Mouse (Mus musculus): ENCODE results near the gene Eif4g3. TPM values are rescaled to one million over a fixed set of nuclear protein-coding genes. Genes with fewer than 3 reads are reported as not detected.

The Eif4g3 gene
- polyA plus RNA-seq, 1 experiment from 2014 or later = 60.5 TPM

DNA sequence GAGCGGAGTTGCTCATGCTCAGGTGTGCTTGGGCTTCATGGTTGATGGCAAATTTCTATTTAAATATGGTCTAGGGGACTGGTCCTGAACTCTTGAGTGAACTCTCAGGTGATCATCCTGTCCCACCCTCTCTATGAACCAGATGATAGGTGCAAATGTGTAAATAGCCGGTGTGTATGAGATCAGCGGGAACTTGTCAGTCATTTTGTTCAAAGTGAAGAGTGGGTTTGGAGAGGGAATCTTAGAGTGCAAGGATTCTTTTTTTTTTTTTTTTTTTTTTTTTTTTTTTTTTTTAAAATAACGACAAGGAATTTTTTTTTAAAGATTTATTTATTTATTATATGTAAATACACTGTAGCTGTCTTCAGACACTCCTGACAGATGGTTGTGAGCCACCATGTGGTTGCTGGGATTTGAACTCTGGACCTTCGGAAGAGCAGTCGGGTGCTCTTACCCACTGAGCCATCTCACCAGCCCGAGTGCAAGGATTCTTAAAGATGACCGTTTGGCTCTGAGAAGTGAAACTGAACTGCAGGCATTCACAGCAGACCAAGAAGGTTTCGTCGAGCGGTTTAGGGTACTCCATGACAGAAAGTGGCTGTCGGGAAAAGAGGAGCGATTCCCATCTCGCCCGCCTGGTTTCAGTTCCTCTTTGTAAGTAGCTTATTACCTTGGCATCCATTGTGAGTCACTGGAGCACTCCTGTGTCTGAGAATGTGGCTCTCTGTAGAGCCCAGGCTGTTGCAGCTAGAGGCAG lies 21.1 kb downstream of the Eif4g3 start:
- Histone ChIP-seq H3K4me2 (no peak overlapping the region), H3K9ac (no peak overlapping the region), H3K9me3 (no peaks in the 10 kb centered on the region), H3K27me3 (no peaks in the 10 kb centered on the region), H3K36me3 (replicated peaks) (peaks cover 71% of the 10 kb centered on the region), H3K4me1 (peaks cover 3% of the 10 kb centered on the region), H3K4me3 (replicated peaks) (no peak overlapping the region), H3K27ac (no peak overlapping the region)
- ATAC-seq (ENCODE audit: low FRiP score) = no peak
- 95% methylated on average over 15 of the region's 15 CpGs for WGBS

DNA sequence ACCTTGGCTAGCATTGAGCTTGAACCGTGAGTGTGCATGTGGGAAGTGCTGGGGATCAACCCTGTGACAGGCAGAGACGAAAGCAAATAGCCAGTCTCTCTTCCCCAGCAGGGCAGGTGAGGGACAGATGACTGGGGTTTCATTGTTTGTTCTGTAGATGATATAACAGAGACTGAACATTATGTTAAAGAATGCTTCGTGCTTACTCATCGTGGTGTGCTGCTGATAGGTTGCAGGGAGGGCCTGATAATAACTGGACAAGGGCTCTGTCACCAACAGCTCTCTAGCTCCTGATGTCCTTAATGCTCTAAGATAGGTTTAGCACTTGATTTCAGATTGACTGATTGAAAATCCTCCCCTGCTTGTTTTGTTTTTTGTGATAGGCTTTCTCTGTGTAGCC lies 23.1 kb downstream of the Eif4g3 start:
- Histone ChIP-seq H3K4me2 (no peak overlapping the region), H3K4me1 (peaks cover 8% of the 10 kb centered on the region), H3K27ac (no peak overlapping the region), H3K36me3 (replicated peaks) (peaks cover 59% of the 10 kb centered on the region), H3K4me3 (replicated peaks) (no peak overlapping the region), H3K9me3 (no peaks in the 10 kb centered on the region), H3K27me3 (no peaks in the 10 kb centered on the region), H3K9ac (no peak overlapping the region)
- no peak for ATAC-seq (ENCODE audit: low FRiP score)
- 91% methylated on average over 4 of the region's 4 CpGs for WGBS

DNA sequence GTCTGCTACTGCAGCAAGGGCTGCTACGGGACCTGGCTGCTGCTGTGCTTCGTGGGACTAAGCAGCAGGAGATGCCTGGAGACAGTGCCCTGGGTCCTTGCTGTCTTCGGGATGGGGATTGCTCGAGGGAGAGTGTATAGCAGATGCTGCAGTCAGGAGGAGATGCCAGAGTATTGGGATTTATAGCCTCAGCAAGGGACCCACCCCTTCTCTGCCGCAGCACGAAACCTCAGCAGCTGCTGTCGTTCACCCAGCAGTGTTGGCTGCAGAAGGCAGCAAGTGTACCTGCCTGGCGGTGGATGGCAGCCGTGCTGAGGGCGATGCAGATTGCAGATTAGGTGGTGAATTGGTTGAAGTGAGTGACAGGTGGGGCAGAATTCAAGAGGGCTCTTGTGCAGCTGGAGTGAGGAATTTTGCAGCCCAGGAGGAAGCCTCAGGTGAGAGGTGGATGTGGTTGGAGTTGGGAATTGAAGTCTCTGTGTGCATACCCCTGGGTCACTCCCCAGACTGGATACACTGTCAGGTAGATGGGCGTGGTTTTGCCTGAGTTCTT lies 24.3 kb downstream of the Eif4g3 start:
- WGBS = 85% methylated on average over 11 of the region's 11 CpGs
- Histone ChIP-seq H3K4me2 (no peak overlapping the region), H3K4me1 (peaks cover 11% of the 10 kb centered on the region)

DNA sequence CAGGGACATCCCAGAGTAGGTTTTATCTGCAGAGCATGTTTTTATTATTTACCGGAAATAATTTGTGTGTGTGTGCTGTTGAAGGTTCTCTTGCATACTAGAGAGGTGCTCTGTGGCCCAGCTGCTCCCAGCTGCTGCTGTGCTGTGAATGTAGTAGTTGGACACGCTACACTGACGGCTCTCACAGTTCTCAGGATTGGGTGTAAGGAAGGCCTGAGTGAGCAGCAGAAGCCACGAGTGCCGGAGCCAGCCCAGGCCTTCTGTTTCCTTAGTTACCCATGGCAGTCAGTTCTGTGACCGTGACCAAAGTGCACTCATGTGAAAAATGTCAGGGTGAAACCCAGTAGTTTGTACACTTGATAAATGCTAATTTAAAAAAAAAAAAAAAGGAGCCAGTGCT lies 25.2 kb downstream of the Eif4g3 start:
- WGBS = 85% methylated on average over 6 of the region's 6 CpGs
- no peak for ATAC-seq (ENCODE audit: low FRiP score)
- Histone ChIP-seq H3K36me3 (replicated peaks) (peaks cover 44% of the 10 kb centered on the region), H3K9ac (no peak overlapping the region), H3K4me2 (no peak overlapping the region), H3K4me3 (replicated peaks) (no peak overlapping the region), H3K27ac (no peak overlapping the region), H3K9me3 (no peaks in the 10 kb centered on the region), H3K4me1 (peaks cover 11% of the 10 kb centered on the region), H3K27me3 (no peaks in the 10 kb centered on the region)

More for the DNA sequence above, 24.3 kb downstream of the Eif4g3 start:
- H3K36me3 ChIP-seq (replicated peaks) = peaks cover 48% of the 10 kb centered on the region
- no peaks in the 10 kb centered on the region for H3K9me3 ChIP-seq
- H3K9ac ChIP-seq = no peak overlapping the region
- H3K27me3 ChIP-seq = no peaks in the 10 kb centered on the region
- H3K27ac ChIP-seq = peak overlapping the region; percentile 19; the same call in 1 of the 2 replicates
- no peak for ATAC-seq (ENCODE audit: low FRiP score)
- H3K4me3 ChIP-seq (replicated peaks) = no peak overlapping the region

DNA sequence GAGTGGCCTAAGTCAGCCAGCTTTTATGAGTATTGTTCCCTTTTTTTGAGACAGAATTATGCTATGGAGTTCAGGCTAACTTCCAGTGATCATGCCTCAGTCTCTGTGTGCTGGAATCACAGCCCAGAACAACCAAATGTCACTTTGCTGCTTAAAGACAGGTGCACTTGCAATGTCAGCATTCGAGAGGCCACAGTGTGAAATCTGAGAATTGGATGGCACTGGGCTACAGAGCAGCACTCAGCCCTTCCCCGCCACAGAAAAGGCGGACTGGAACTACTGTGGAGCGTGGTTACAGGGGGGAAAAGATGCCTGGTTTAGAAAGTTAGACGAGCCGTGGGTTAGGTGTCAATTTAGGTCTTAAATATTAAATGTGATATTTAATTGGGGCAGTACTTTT lies 27.4 kb downstream of the Eif4g3 start:
- Histone ChIP-seq H3K27ac (no peak overlapping the region), H3K36me3 (replicated peaks) (peaks cover 39% of the 10 kb centered on the region)
- WGBS = 83% methylated on average over 6 of the region's 6 CpGs

DNA sequence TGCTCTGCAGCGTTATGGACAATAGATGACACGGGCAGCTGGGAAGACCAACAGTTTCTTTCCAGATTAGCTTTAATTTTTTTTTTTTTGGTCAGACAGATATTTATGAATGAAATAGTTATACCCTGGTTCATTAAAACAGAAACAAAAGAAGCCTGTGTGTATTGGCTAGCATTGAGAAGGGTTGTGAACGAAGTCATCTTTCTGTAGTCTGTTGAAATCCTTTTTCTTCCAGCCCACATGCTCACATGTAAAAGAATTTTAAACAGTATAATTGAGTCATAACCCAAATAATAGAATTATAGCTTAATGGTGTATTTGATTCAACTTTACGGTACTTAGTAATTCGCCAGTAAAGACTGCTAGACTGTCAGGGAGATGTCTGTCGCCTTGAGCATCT lies 28.8 kb downstream of the Eif4g3 start:
- no peak for ATAC-seq (ENCODE audit: low FRiP score)
- 84% methylated on average over 6 of the region's 6 CpGs for WGBS
- H3K9me3 ChIP-seq = no peaks in the 10 kb centered on the region
- peaks cover 11% of the 10 kb centered on the region for H3K4me1 ChIP-seq
- no peak overlapping the region for H3K4me3 ChIP-seq (replicated peaks)
- H3K4me2 ChIP-seq = no peak overlapping the region
- peak overlapping the region; percentile 38; the same call in 1 of the 2 replicates for H3K27ac ChIP-seq
- H3K9ac ChIP-seq = no peak overlapping the region
- H3K36me3 ChIP-seq (replicated peaks) = peaks cover 30% of the 10 kb centered on the region
- H3K27me3 ChIP-seq = no peaks in the 10 kb centered on the region

More for the DNA sequence above, 27.4 kb downstream of the Eif4g3 start:
- Histone ChIP-seq H3K9ac (no peak overlapping the region), H3K4me1 (peaks cover 11% of the 10 kb centered on the region), H3K4me2 (no peak overlapping the region), H3K4me3 (replicated peaks) (no peak overlapping the region), H3K27me3 (no peaks in the 10 kb centered on the region), H3K9me3 (no peaks in the 10 kb centered on the region)
- ATAC-seq (ENCODE audit: low FRiP score) = no peak

DNA sequence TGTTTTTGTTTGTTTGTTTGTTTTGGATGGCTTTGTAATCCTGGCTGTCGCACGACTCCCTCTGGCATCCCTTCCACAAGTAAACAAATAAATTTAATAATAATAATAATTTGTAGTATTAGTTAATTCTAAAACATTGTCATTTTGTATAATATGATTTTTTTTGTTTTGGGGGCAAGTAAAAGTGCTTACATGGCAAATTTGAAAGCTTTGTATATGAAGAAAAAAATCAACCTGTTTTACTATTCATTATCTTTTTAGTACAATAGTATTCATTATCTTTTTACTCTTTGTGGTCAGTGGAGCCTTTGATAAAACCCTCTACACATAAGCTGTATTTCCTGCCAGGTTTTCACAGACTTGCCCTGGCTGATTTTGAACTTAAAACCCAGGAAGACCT lies 29.9 kb downstream of the Eif4g3 start:
- Histone ChIP-seq H3K36me3 (replicated peaks) (peaks cover 32% of the 10 kb centered on the region), H3K27ac (no peak overlapping the region), H3K9me3 (no peaks in the 10 kb centered on the region), H3K4me2 (no peak overlapping the region), H3K27me3 (no peaks in the 10 kb centered on the region), H3K4me3 (replicated peaks) (no peak overlapping the region), H3K4me1 (peaks cover 11% of the 10 kb centered on the region), H3K9ac (no peak overlapping the region)
- no peak for ATAC-seq (ENCODE audit: low FRiP score)
- WGBS = 92% methylated on average over 2 of the region's 2 CpGs

DNA sequence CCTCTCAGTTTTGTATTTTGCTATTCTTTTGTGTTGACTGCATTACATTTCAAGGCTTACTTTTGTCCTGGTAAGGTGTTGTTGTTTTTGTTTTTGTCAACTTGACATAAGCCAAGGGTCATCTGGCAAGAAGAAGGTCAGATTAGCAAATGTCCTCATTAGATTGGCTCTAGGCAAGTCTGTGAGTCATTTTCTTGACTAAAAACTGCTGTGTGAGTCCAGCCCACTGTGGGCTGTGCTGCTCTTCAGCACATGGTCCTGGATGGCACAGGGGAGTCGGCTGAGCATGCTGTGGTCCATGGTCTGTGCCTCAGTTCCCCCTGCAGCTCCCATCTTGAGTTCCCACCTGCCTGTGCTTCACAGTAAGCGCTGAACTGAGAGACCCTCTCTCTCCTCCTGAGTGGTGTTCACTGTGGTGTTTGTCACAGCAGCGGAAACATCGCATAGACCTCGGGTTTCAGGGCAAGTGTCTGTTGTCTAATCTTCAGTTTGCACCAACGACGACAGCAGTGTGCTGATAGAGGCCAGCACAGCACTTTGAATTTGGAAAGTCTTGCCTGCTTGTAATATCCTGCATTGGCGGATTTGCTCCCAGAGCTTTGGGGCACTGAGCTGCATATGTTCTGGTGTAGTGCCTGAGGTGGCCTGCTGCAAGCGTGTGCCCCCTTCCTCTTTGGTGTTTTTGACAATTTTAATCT lies 30.7 kb downstream of the Eif4g3 start:
- 96% methylated on average over 9 of the region's 9 CpGs for WGBS
- peaks cover 34% of the 10 kb centered on the region for H3K36me3 ChIP-seq (replicated peaks)
- no peaks in the 10 kb centered on the region for H3K27me3 ChIP-seq
- no peaks in the 10 kb centered on the region for H3K9me3 ChIP-seq
- H3K4me1 ChIP-seq = peaks cover 11% of the 10 kb centered on the region
- no peak overlapping the region for H3K9ac ChIP-seq
- H3K4me2 ChIP-seq = no peak overlapping the region
- ATAC-seq (ENCODE audit: low FRiP score) = no peak
- no peak overlapping the region for H3K27ac ChIP-seq
- H3K4me3 ChIP-seq (replicated peaks) = no peak overlapping the region

DNA sequence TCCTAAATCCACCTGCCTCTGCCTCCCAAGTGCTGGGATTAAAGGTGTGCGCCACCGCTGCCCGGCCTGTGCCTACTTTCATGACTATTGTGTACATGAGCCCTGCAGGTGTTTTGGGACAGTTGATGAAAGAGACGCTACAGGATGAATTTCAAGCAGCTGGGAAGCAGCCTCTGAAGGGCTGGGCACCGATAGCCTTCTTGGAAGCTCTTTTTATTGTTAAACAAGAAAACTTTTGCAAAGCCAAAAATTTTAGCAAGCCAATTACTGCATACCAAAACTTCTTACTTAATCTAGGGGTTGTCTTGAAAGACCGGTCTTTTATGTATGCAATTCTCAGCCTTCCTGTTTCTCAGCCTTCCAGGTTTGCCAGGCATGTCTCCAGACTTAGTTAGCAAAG lies 36.3 kb downstream of the Eif4g3 start:
- H3K4me1 ChIP-seq = no peaks in the 10 kb centered on the region
- no peaks in the 10 kb centered on the region for H3K9me3 ChIP-seq
- peaks cover 63% of the 10 kb centered on the region for H3K36me3 ChIP-seq (replicated peaks)
- no peak overlapping the region for H3K4me2 ChIP-seq
- WGBS = 86% methylated on average over 6 of the region's 6 CpGs
- ATAC-seq (ENCODE audit: low FRiP score) = no peak
- no peak overlapping the region for H3K9ac ChIP-seq
- no peak overlapping the region for H3K4me3 ChIP-seq (replicated peaks)
- no peaks in the 10 kb centered on the region for H3K27me3 ChIP-seq
- no peak overlapping the region for H3K27ac ChIP-seq

DNA sequence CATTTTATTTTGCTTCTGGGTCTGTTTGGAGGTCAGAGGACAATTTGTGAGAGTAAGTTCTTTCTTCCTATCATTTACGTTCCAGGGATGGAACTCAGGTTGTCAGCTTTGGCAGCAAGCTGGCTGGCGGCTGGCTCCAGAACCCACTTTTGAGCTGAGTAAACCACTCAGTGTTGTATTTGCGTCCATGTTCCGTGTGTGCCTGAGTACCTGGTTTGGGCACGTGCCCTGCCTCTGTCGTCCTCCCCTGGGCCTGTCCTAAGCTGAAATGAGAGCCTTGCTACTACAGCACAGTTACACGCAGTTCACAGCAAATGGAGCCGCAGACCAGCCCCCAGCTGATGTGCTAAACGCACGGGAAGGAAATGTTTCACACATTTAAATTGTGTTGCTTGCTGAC lies 39.0 kb downstream of the Eif4g3 start:
- Histone ChIP-seq H3K27me3 (no peaks in the 10 kb centered on the region), H3K9ac (no peak overlapping the region), H3K4me3 (replicated peaks) (no peak overlapping the region), H3K9me3 (no peaks in the 10 kb centered on the region), H3K27ac (no peak overlapping the region), H3K36me3 (replicated peaks) (peaks cover 67% of the 10 kb centered on the region), H3K4me2 (no peak overlapping the region), H3K4me1 (peaks cover 10% of the 10 kb centered on the region)
- 91% methylated on average over 10 of the region's 10 CpGs for WGBS
- ATAC-seq (ENCODE audit: low FRiP score) = no peak

DNA sequence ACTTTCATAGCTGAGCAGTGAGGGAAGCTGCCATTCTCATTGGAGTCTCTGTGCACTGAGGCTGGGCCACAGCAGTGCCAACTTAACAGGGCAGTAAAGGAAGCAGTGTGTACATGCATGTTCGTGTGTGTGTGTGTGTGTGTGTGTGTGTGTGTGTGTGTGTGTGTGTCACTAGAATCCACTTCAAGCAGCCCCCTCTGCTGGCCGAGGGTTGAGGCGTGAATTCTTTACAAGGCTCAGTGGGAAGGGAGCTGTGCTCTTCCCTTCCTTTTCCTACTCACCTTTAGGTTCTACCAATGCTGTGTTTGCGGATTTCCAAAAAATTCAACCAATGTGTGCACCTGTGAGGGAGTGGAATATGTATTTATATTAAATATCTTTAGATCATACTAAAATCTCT lies 41.0 kb downstream of the Eif4g3 start:
- Histone ChIP-seq H3K9me3 (no peaks in the 10 kb centered on the region), H3K9ac (no peak overlapping the region), H3K27ac (no peak overlapping the region), H3K36me3 (replicated peaks) (peaks cover 51% of the 10 kb centered on the region), H3K27me3 (no peaks in the 10 kb centered on the region), H3K4me3 (replicated peaks) (no peak overlapping the region), H3K4me2 (no peak overlapping the region), H3K4me1 (peaks cover 24% of the 10 kb centered on the region)
- no peak for ATAC-seq (ENCODE audit: low FRiP score)
- 82% methylated on average over 4 of the region's 4 CpGs for WGBS

DNA sequence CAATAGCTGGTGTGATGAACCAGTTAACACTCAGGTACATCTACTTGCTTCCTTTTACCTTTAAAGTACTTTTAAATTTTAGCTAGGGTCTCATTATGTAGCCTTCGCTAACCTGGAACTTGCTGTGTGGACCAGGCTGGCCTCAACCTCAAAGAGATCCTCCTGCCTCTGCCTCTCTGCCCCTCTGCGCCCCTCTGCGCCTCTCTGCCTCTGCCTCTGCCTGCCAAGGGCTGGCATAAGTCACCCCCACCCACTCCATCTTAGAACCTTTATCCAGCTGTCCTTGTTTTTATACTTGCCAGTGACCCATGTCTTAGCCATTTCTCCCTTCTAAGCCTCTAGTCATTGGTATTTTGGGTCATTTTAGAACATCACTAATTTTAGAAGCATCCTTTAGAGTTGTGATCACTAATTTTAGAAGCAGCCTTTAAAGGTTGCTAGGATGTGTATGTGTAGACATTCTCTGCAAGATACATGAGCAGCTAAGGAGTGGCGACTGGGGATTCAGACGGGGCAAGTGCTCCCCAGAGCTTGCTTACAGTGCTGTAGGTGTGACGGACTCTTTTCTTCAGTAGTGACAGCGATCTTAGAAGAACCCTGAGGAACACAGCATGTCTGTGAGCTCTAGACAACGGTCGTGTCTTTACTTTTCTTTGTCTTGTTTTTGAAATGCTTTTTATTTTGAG lies 42.8 kb downstream of the Eif4g3 start:
- Histone ChIP-seq H3K27ac (no peak overlapping the region; the same call in 1 of the 2 replicates), H3K27me3 (no peaks in the 10 kb centered on the region), H3K9me3 (no peaks in the 10 kb centered on the region), H3K4me1 (peaks cover 25% of the 10 kb centered on the region), H3K9ac (no peak overlapping the region), H3K4me2 (no peak overlapping the region), H3K36me3 (replicated peaks) (peaks cover 60% of the 10 kb centered on the region), H3K4me3 (replicated peaks) (no peak overlapping the region)
- WGBS = 93% methylated on average over 9 of the region's 9 CpGs
- no peak for ATAC-seq (ENCODE audit: low FRiP score)
